Mouse (Mus musculus) bone marrow, adult 2 months (tissue): ENCODE measurements around the gene Ackr4.

Experiments used
- CTCF ChIP-seq: fragments of 200-500 bp; IDR thresholded peaks from 2 replicates; pipeline ENCODE4 v1.5.1; 2011; ENCODE audit warnings: low read length, control low read depth; ENCODE audit not compliant: control insufficient read depth, insufficient read depth
- POLR2A ChIP-seq: fragments of 200-500 bp; IDR thresholded peaks from 2 replicates; pipeline ENCODE4 v1.6.1; 2011; ENCODE audit warnings: low read depth, mild to moderate bottlenecking, control low read depth, low read length, borderline replicate concordance; ENCODE audit not compliant: control insufficient read depth

- TF ChIP-seq CTCF (no peak), POLR2A (no peak)
Observed at GRCm38 (mm10) chr9:104040362-104040761, 86.4 kb downstream of the Ackr4 start, which contains the start of gene Gm28305.
